Mouse (Mus musculus) stomach, postnatal 0 days (tissue): ENCODE measurements around the gene Panx1. TPM values are rescaled to one million over a fixed set of nuclear protein-coding genes. Genes with fewer than 3 reads are reported as not detected.

ENCODE experiments used
- ATAC-seq: fragments of 200-750 bp; cut with Nextera tagmentation; 2 replicates; pipeline ENCODE4 v1.8.0; 2017; ENCODE audit not compliant: low FRiP score, low TSS enrichment
- DNase-seq: peaks from one replicate; pipeline ENCODE4 v3.0.0-alpha.2; 2016; ENCODE audit warnings: low spot score
- H3K27ac ChIP-seq: fragments of 300-500 bp; sonication (generic); replicated peaks from 2 replicates; pipeline ENCODE4 v1.5.1; 2014; ENCODE audit warnings: mild to moderate bottlenecking, control low read depth
- H3K27me3 ChIP-seq: fragments of 300-500 bp; sonication (generic); 2 replicates; pipeline ENCODE4 v1.6.1; 2014; ENCODE audit warnings: low read length; ENCODE audit not compliant: control insufficient read depth, insufficient read depth
- H3K36me3 ChIP-seq: fragments of 300-500 bp; sonication (generic); 2 replicates; pipeline ENCODE4 v1.6.1; 2014; ENCODE audit warnings: low read length, mixed read lengths; ENCODE audit not compliant: control insufficient read depth, insufficient read depth
- H3K4me1 ChIP-seq: fragments of 300-500 bp; sonication (generic); replicated peaks from 2 replicates; pipeline ENCODE4 v1.6.1; 2014; ENCODE audit warnings: antibody characterized with exemption; ENCODE audit not compliant: control insufficient read depth, insufficient read depth
- H3K4me2 ChIP-seq: fragments of 300-500 bp; sonication (generic); replicated peaks from 2 replicates; pipeline ENCODE4 v1.6.1; 2014; ENCODE audit warnings: low read depth, mild to moderate bottlenecking, control low read depth, moderate library complexity
- H3K4me3 ChIP-seq: fragments of 300-500 bp; sonication (generic); 2 replicates; pipeline ENCODE4 v1.5.1; 2014; ENCODE audit warnings: low read depth, low read length, control low read depth
- H3K9ac ChIP-seq: fragments of 300-500 bp; sonication (generic); 2 replicates; pipeline ENCODE4 v1.6.1; 2014; ENCODE audit warnings: mild to moderate bottlenecking, low read length, control low read depth, mixed read lengths
- H3K9me3 ChIP-seq: fragments of 300-500 bp; sonication (generic); 2 replicates; pipeline ENCODE4 v1.6.1; 2016; ENCODE audit warnings: low read length; ENCODE audit not compliant: control insufficient read depth
- CTCF ChIP-seq: IDR thresholded peaks from 2 replicates; pipeline ENCODE4 v1.5.1; 2016; ENCODE audit warnings: antibody characterized with exemption, low read depth, mild to moderate bottlenecking, moderate library complexity
- EP300 ChIP-seq: optimal IDR thresholded peaks from 2 replicates; pipeline ENCODE3; 2016; ENCODE audit warnings: antibody characterized with exemption
- WGBS: fragments of 180-500 bp; shearing (Covaris S2); extraction: QIAGEN DNeasy Blood & Tissue Kit; methylation state at CpG from one replicate; pipeline ENCODE4 v1.1.7; 2014; 5-methylcytosine and 5-hydroxymethylcytosine counted together
- polyA plus RNA-seq: library from polyadenylated mRNA; unstranded; fragments of >200 nt; fragmentation: Nextera tagmentation; extraction: Ambion mirVana; gene quantifications from 2 replicates; pipeline ENCODE4 v1.2.1, GENCODE M21; 2015

The Panx1 gene
- polyA plus RNA-seq, 1 experiment from 2014 or later = 27.8 TPM

DNA sequence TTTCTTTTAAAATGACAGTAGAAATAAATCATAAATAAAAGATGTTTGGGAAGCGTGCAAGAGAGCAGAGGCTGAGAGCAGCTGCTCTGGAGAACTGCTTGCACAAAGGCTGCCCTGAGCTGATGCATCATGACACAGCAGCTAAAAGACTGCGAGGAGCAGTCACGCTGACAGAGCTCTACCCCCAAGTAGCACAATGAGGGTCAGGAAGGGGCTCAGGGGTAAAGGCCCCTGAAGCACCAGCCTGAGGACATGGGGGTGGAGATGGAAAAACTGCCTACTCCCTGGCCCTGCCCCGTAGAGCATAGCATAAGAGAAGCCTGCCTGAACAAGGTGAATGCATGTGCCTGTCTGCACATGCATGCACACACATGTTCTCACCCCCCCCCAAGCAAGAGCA, 8.5 kb downstream of the Panx1 start:
- ATAC-seq (peak; percentile 38; the same call in 1 of the 2 replicates), DNase-seq (no peak)
- Histone ChIP-seq H3K27me3 (no peaks in the 10 kb centered on the region), H3K36me3 (no peaks in the 10 kb centered on the region), H3K4me3 (no peak overlapping the region), H3K9me3 (no peaks in the 10 kb centered on the region), H3K4me2 (no peak overlapping the region), H3K4me1 (0 out of 2 replicates have a peak, but pooled peaks cover 2% of the 10 kb centered on the region), H3K9ac (no peak overlapping the region), H3K27ac (peak overlapping the region; percentile 50; the same call in 1 of the 2 replicates)
- TF ChIP-seq CTCF (no peak), EP300 (no peak)
- 36% methylated on average over 4 of the region's 4 CpGs for WGBS

DNA sequence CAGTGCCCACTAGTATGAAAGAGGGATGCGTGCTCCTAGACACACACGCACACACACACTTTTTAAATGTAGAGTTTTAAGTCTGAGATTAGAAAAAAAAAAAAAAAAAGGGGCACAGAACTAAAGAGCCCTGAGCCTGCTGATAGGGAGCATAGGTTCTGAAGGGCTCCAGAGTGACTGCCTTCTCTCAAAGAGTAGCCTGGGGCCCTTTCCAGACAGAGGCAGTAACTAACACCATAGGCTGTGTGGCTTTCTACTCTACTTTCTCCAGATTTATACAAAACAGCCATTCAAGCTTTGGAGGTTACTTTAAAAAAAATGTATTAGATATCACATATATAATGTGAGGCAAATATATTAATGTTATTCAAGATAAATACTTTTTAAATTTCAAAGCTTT, 8.9 kb downstream of the Panx1 start:
- TF ChIP-seq EP300 (no peak), CTCF (no peak)
- H3K36me3 ChIP-seq = no peaks in the 10 kb centered on the region
- peak overlapping the region; percentile 50; the same call in 1 of the 2 replicates for H3K27ac ChIP-seq
- H3K9me3 ChIP-seq = no peaks in the 10 kb centered on the region
- DNase-seq (no peak), ATAC-seq (no peak)
- H3K4me3 ChIP-seq = no peak overlapping the region
- no peak overlapping the region for H3K9ac ChIP-seq
- H3K27me3 ChIP-seq = no peaks in the 10 kb centered on the region
- 0 out of 2 replicates have a peak, but pooled peaks cover 2% of the 10 kb centered on the region for H3K4me1 ChIP-seq
- WGBS = 73% methylated on average over 2 of the region's 2 CpGs
- no peak overlapping the region for H3K4me2 ChIP-seq

DNA sequence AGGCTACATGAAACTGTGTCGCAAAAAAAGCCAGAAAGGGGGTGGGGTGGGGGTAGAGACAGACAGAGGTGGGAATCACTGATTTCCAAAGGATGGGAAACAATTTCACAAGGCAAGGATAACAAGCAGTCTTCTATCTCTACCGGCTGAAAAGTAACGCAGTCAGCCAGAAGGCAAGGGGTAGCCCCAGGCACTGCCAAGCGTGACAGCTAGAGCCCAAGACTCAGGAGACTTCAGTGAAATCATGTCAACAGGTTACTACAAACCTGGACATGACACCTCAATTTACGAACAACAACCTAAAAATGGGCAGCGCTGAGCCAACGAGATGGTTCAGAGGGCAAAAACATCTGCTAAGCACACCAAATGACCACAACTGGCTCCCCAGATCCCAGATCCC, 9.3 kb downstream of the Panx1 start:
- Histone ChIP-seq H3K27me3 (no peaks in the 10 kb centered on the region), H3K36me3 (no peaks in the 10 kb centered on the region), H3K27ac (no peak overlapping the region), H3K4me2 (no peak overlapping the region), H3K9ac (no peak overlapping the region), H3K4me3 (no peak overlapping the region), H3K4me1 (0 out of 2 replicates have a peak, but pooled peaks cover 2% of the 10 kb centered on the region), H3K9me3 (no peaks in the 10 kb centered on the region)
- no peak for DNase-seq
- no peak for TF ChIP-seq EP300
- no peak for TF ChIP-seq CTCF
- ATAC-seq = no peak
- 93% methylated on average over 7 of the region's 7 CpGs for WGBS

DNA sequence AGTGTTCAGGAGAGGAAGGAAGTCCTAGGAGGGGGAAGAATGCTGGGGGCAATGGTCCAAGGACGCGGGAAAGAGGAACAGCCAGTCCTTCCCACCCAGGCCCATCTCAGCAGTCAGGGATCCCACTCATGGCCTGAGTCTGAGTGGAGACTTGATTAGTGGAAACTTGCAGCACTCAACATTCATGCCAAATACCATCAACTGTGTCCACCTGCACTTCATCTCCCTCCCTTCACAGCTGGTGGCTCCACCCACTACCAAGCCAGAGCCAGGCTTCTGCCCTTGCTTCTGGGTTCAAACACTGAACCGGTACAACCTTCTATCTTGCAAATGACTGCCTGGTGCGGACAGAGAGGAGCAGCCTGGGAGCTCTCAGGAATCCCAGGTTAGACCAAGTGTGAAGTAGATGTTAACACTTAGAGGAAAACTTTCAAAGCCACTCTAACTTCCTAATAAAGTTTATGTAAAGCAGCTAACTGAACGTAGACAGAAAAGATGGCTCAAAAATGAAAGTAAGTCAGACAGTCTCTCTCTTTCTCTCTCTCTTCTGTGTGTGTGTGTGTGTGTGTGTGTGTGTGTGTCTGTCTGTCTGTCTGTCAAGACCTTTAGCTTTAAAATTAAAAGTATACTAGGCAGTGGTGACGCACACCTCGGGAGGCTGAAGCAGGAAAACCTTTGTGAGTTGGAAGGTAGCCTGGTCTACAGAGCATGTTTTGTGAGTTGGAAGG, 10.6 kb downstream of the Panx1 start:
- Histone ChIP-seq H3K4me1 (0 out of 2 replicates have a peak, but pooled peaks cover 2% of the 10 kb centered on the region), H3K36me3 (no peaks in the 10 kb centered on the region), H3K4me2 (no peak overlapping the region), H3K9ac (no peak overlapping the region), H3K4me3 (no peak overlapping the region), H3K27ac (no peak overlapping the region), H3K9me3 (no peaks in the 10 kb centered on the region), H3K27me3 (no peaks in the 10 kb centered on the region)
- DNase-seq = no peak
- 69% methylated on average over 7 of the region's 7 CpGs for WGBS
- TF ChIP-seq CTCF = no peak
- TF ChIP-seq EP300 = no peak
- no peak for ATAC-seq

DNA sequence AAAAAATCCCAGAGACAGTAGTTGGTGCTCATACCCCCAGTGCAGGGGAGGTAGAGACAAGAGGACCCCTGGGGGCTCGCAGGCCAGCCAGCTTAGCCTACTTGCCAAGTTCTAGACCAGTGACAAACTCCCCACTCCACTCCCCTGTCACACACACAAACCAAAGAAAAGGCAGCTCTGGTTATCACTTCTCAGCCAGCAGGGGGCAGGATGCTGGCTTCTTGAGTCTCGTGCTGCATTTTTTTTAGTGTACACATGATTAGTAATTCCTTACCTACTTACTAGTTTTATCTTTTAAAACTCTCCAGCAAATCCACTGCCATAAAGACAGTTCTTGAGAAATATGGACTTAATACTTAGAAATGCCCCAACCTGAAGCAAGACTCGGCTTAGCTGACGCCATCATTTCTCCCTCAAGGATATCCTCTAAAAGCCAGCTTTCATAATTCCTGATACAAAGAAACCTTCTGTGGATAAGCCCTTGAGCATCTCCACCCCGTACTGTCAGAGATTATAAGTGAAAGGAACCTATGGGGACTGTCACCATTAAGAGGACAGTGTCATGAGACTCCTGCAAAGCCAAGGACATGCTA, 11.6 kb downstream of the Panx1 start:
- 56% methylated on average over 5 of the region's 5 CpGs for WGBS

DNA sequence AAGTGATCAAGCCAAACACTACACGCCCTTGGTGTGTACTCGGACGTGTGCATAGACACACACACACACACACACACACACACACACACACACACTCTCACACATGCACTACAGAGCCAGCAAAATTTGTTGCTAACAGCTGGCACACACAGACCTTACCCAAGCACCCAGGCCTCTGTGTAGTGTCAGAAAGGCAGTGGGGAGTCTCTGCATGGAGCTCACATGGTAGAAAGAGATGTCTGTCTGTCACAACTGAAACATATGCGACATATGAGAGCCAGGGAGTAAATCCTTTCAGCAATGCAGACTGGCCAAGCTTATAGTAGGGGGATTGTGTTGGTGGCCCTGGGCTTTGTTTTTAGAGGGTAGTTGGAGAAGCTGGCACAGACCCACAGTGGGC, 12.5 kb downstream of the Panx1 start:
- no peak overlapping the region for H3K27ac ChIP-seq
- no peaks in the 10 kb centered on the region for H3K27me3 ChIP-seq
- H3K4me3 ChIP-seq = no peak overlapping the region
- no peak overlapping the region for H3K9ac ChIP-seq
- 91% methylated on average over 4 of the region's 4 CpGs for WGBS
- TF ChIP-seq EP300 (no peak), CTCF (no peak)
- H3K9me3 ChIP-seq = no peaks in the 10 kb centered on the region
- 0 out of 2 replicates have a peak, but pooled peaks cover 2% of the 10 kb centered on the region for H3K4me1 ChIP-seq
- DNase-seq (no peak), ATAC-seq (no peak)
- H3K36me3 ChIP-seq = no peaks in the 10 kb centered on the region
- no peak overlapping the region for H3K4me2 ChIP-seq

More for the DNA sequence above, 11.6 kb downstream of the Panx1 start:
- H3K9ac ChIP-seq = no peak overlapping the region
- H3K9me3 ChIP-seq = no peaks in the 10 kb centered on the region
- H3K27ac ChIP-seq = no peak overlapping the region
- H3K36me3 ChIP-seq = no peaks in the 10 kb centered on the region
- peak; percentile 42 for DNase-seq
- 0 out of 2 replicates have a peak, but pooled peaks cover 2% of the 10 kb centered on the region for H3K4me1 ChIP-seq
- H3K27me3 ChIP-seq = no peaks in the 10 kb centered on the region
- no peak for ATAC-seq
- no peak overlapping the region for H3K4me3 ChIP-seq
- TF ChIP-seq EP300 = no peak
- peak; percentile 73 for TF ChIP-seq CTCF
- no peak overlapping the region for H3K4me2 ChIP-seq
